Mouse (Mus musculus): ENCODE results near the gene Cyb561d1.
"Not testable (repeated sequence)": the region's sequence is repeated elsewhere in the genome, so short reads cannot be mapped to it uniquely, and the experiment has no call there.

The Cyb561d1 gene

GRCm38 (mm10) chr3:108200329-108201323, at the start of gene Cyb561d1:
Cyb561d1 (minus strand) TSS chr3:108201212.
- H3K27me3 ChIP-seq (ENCODE audit: control insufficient read depth, insufficient read depth, low read length, poor library complexity, severe bottlenecking) = no peaks in the 10 kb centered on the region
- DNase-seq (ENCODE audit: low read depth, low spot score) = peak; percentile 91
- H3K36me3 ChIP-seq (ENCODE audit: control insufficient read depth, insufficient read depth, low read length, poor library complexity, severe bottlenecking) = peaks cover 4% of the 10 kb centered on the region; the same call in 1 of the 2 replicates

GRCm38 (mm10) chr3:108246857-108247256, 45.8 kb upstream of the Cyb561d1 start:
- no peak for DNase-seq (ENCODE audit: low read depth, low spot score)
- Histone ChIP-seq H3K27me3 (ENCODE audit: control insufficient read depth, insufficient read depth, low read length, poor library complexity, severe bottlenecking) (no peaks in the 10 kb centered on the region), H3K36me3 (ENCODE audit: control insufficient read depth, insufficient read depth, low read length, poor library complexity, severe bottlenecking) (no peaks in the 10 kb centered on the region)

GRCm38 (mm10) chr3:108241243-108241839, 40.3 kb upstream of the Cyb561d1 start:
- no peak for DNase-seq (ENCODE audit: low read depth, low spot score)
- H3K36me3 ChIP-seq (ENCODE audit: control insufficient read depth, insufficient read depth, low read length, poor library complexity, severe bottlenecking) = no peaks in the 10 kb centered on the region
- no peaks in the 10 kb centered on the region for H3K27me3 ChIP-seq (ENCODE audit: control insufficient read depth, insufficient read depth, low read length, poor library complexity, severe bottlenecking)

GRCm38 (mm10) chr3:108237474-108238102, 36.6 kb upstream of the Cyb561d1 start:
- not testable (repeated sequence) for H3K36me3 ChIP-seq (ENCODE audit: control insufficient read depth, insufficient read depth, low read length, poor library complexity, severe bottlenecking); DNase-seq (ENCODE audit: low read depth, low spot score); H3K27me3 ChIP-seq (ENCODE audit: control insufficient read depth, insufficient read depth, low read length, poor library complexity, severe bottlenecking)

GRCm38 (mm10) chr3:108231646-108232045, 30.6 kb upstream of the Cyb561d1 start:
- H3K27me3 ChIP-seq (ENCODE audit: control insufficient read depth, insufficient read depth, low read length, poor library complexity, severe bottlenecking) = no peaks in the 10 kb centered on the region
- no peaks in the 10 kb centered on the region for H3K36me3 ChIP-seq (ENCODE audit: control insufficient read depth, insufficient read depth, low read length, poor library complexity, severe bottlenecking)
- DNase-seq (ENCODE audit: low read depth, low spot score) = no peak

GRCm38 (mm10) chr3:108227521-108227920, 26.5 kb upstream of the Cyb561d1 start:
- Histone ChIP-seq H3K27me3 (ENCODE audit: control insufficient read depth, insufficient read depth, low read length, poor library complexity, severe bottlenecking) (no peaks in the 10 kb centered on the region), H3K36me3 (ENCODE audit: control insufficient read depth, insufficient read depth, low read length, poor library complexity, severe bottlenecking) (no peaks in the 10 kb centered on the region)
- DNase-seq (ENCODE audit: low read depth, low spot score) = no peak

- DNase-seq (ENCODE audit: low read depth, low spot score) = peak; percentile 44
- Histone ChIP-seq H3K27me3 (ENCODE audit: control insufficient read depth, insufficient read depth, low read length, poor library complexity, severe bottlenecking) (no peaks in the 10 kb centered on the region), H3K36me3 (ENCODE audit: control insufficient read depth, insufficient read depth, low read length, poor library complexity, severe bottlenecking) (no peaks in the 10 kb centered on the region)
Observed at GRCm38 (mm10) chr3:108226558-108227350, 25.7 kb upstream of the Cyb561d1 start, which contains the start of gene Sypl2. Sypl2 (minus strand) TSS chr3:108226648.

GRCm38 (mm10) chr3:108225711-108226557, 24.9 kb upstream of the Cyb561d1 start:
- Histone ChIP-seq H3K36me3 (ENCODE audit: control insufficient read depth, insufficient read depth, low read length, poor library complexity, severe bottlenecking) (no peaks in the 10 kb centered on the region), H3K27me3 (ENCODE audit: control insufficient read depth, insufficient read depth, low read length, poor library complexity, severe bottlenecking) (no peaks in the 10 kb centered on the region)
- no peak for DNase-seq (ENCODE audit: low read depth, low spot score)

GRCm38 (mm10) chr3:108220661-108221060, 19.6 kb upstream of the Cyb561d1 start:
- Histone ChIP-seq H3K27me3 (ENCODE audit: control insufficient read depth, insufficient read depth, low read length, poor library complexity, severe bottlenecking) (no peaks in the 10 kb centered on the region), H3K36me3 (ENCODE audit: control insufficient read depth, insufficient read depth, low read length, poor library complexity, severe bottlenecking) (no peaks in the 10 kb centered on the region)
- no peak for DNase-seq (ENCODE audit: low read depth, low spot score)

GRCm38 (mm10) chr3:108214734-108215133, 13.7 kb upstream of the Cyb561d1 start:
- DNase-seq (ENCODE audit: low read depth, low spot score) = no peak
- no peaks in the 10 kb centered on the region for H3K27me3 ChIP-seq (ENCODE audit: control insufficient read depth, insufficient read depth, low read length, poor library complexity, severe bottlenecking)
- no peaks in the 10 kb centered on the region for H3K36me3 ChIP-seq (ENCODE audit: control insufficient read depth, insufficient read depth, low read length, poor library complexity, severe bottlenecking)

GRCm38 (mm10) chr3:108212406-108212805, 11.4 kb upstream of the Cyb561d1 start:
- Histone ChIP-seq H3K27me3 (ENCODE audit: control insufficient read depth, insufficient read depth, low read length, poor library complexity, severe bottlenecking) (no peaks in the 10 kb centered on the region), H3K36me3 (ENCODE audit: control insufficient read depth, insufficient read depth, low read length, poor library complexity, severe bottlenecking) (no peaks in the 10 kb centered on the region; the same call in 1 of the 2 replicates)
- DNase-seq (ENCODE audit: low read depth, low spot score) = no peak

- Histone ChIP-seq H3K36me3 (ENCODE audit: control insufficient read depth, insufficient read depth, low read length, poor library complexity, severe bottlenecking) (no peaks in the 10 kb centered on the region; the same call in 1 of the 2 replicates), H3K27me3 (ENCODE audit: control insufficient read depth, insufficient read depth, low read length, poor library complexity, severe bottlenecking) (no peaks in the 10 kb centered on the region)
- DNase-seq (ENCODE audit: low read depth, low spot score) = no peak
Observed at GRCm38 (mm10) chr3:108211845-108212244, 10.8 kb upstream of the Cyb561d1 start.

GRCm38 (mm10) chr3:108210771-108211139, 9.7 kb upstream of the Cyb561d1 start, which contains the start of gene Atxn7l2:
Atxn7l2 (minus strand) TSS chr3:108210934.
- H3K36me3 ChIP-seq (ENCODE audit: control insufficient read depth, insufficient read depth, low read length, poor library complexity, severe bottlenecking) = no peaks in the 10 kb centered on the region; the same call in none of the 2 replicates
- DNase-seq (ENCODE audit: low read depth, low spot score) = peak; percentile 82
- no peaks in the 10 kb centered on the region for H3K27me3 ChIP-seq (ENCODE audit: control insufficient read depth, insufficient read depth, low read length, poor library complexity, severe bottlenecking)

Data from splenic B cell, adult 2 months (primary cell).